Mouse (Mus musculus): ENCODE measurements around the gene Fuk.

DNA sequence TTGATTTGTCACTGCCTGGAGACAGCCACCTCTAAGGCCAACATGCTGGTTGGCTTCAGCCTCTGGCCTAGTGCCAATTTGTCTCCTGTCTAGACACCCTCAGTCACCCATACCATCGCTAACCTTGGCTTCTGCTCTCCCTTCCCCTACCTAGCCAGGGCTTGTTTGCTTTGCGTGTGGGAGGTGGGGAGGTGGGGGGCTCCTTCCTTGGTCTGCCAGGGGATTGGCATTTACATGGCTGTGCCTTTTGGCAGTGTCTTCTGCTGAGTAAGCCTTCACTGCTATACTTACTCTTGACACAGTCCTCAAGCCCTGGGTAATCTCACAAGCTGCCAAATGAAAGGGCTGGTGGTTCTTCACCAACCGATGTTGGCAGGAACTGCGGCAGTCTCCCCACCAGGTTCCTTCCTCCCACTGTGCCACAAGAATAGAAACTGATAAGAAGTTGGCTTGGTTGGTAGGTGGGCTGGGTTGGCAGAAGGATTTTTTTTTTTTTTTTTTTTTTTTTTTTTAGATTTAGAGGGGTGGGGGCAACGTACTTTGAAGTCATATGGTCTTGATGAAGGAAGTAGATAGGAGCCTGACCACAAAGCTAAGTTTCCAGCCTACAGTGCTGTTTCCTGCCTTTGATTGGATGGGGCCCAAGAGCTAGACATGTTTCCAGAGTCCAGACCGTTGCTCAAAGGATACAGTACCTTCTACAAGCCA, 36.7 kb upstream of the Fuk start:
- TF ChIP-seq CTCF (IDR thresholded peaks at IDR 0.05; ENCODE audit: low read depth, low read length): no peak
- TF ChIP-seq GATA1 (IDR thresholded peaks at IDR 0.05; ENCODE audit: borderline replicate concordance, low read length): no peak
- TF ChIP-seq GATA2 (IDR thresholded peaks at IDR 0.05; ENCODE audit: borderline replicate concordance, low read depth, low read length): no peak

All from G1E (cell line).